Mouse (Mus musculus) forebrain, embryonic 13.5 days (tissue): ENCODE measurements around the gene Apobec2. TPM values are rescaled to one million over a fixed set of nuclear protein-coding genes. Genes with fewer than 3 reads are reported as not detected.

Experiments
- ATAC-seq: fragments of 200-750 bp; cut with Nextera tagmentation; 2 replicates; pipeline ENCODE4 v1.8.0; 2017
- H3K27ac ChIP-seq: fragments of 300-500 bp; sonication (generic); 2 replicates; pipeline ENCODE4 v1.5.1; 2015; ENCODE audit warnings: inconsistent platforms, mild to moderate bottlenecking, moderate library complexity
- H3K27me3 ChIP-seq: fragments of 300-500 bp; sonication (generic); 2 replicates; pipeline ENCODE4 v1.6.1; 2015; ENCODE audit warnings: mild to moderate bottlenecking, inconsistent platforms
- H3K36me3 ChIP-seq: fragments of 300-500 bp; sonication (generic); 2 replicates; pipeline ENCODE4 v1.6.1; 2015; ENCODE audit warnings: mild to moderate bottlenecking, inconsistent platforms; ENCODE audit not compliant: poor library complexity, severe bottlenecking
- H3K4me1 ChIP-seq: fragments of 300-500 bp; sonication (generic); 2 replicates; pipeline ENCODE4 v1.6.1; 2015; ENCODE audit warnings: inconsistent platforms
- H3K4me2 ChIP-seq: fragments of 300-500 bp; sonication (generic); 2 replicates; pipeline ENCODE4 v1.6.1; 2015; ENCODE audit warnings: inconsistent platforms, mild to moderate bottlenecking, moderate library complexity
- H3K4me3 ChIP-seq: fragments of 300-500 bp; sonication (generic); 2 replicates; pipeline ENCODE4 v1.5.1; 2015; ENCODE audit warnings: mild to moderate bottlenecking, inconsistent platforms
- H3K9ac ChIP-seq: fragments of 300-500 bp; sonication (generic); 2 replicates; pipeline ENCODE4 v1.6.1; 2015; ENCODE audit warnings: mild to moderate bottlenecking, inconsistent platforms
- H3K9me3 ChIP-seq: fragments of 300-500 bp; sonication (generic); replicated peaks from 2 replicates; pipeline ENCODE4 v1.6.1; 2016; ENCODE audit warnings: inconsistent platforms
- WGBS: fragments of 180-500 bp; shearing (Covaris S2); methylation state at CpG from one replicate; pipeline ENCODE4 v1.1.7; 2015; 5-methylcytosine and 5-hydroxymethylcytosine counted together
- polyA plus RNA-seq: library from polyadenylated mRNA; unstranded; fragments of >200 nt; fragmentation: Nextera tagmentation; extraction: Ambion mirVana; gene quantifications from 2 replicates; pipeline ENCODE4 v1.2.1, GENCODE M21; 2015

The Apobec2 gene
- polyA plus RNA-seq, 1 experiment from 2014 or later = 0.72 TPM

DNA sequence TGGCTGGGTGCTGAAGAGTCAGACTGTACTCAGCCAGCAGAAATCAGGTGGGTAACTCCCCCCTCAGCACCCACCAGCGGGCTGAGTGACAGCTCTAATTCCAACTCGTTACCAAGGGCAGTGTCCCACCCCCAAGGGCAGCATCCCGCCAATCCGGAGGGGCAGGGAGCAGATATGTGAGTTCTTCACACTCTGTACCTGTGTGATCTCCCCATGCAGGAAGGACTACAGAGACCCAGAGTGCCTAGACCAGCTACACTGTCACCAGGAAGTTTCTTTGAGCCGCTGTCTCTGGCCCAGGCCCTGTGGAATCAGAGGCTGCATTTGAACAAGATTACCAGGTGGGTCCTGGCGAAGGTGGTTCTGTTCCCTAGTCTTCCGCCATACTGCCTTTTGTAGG is 21.5 kb upstream of the Apobec2 start:
- Histone ChIP-seq H3K27ac (no peak overlapping the region), H3K36me3 (no peaks in the 10 kb centered on the region), H3K9me3 (no peaks in the 10 kb centered on the region), H3K27me3 (no peaks in the 10 kb centered on the region), H3K4me2 (no peak overlapping the region), H3K4me3 (no peak overlapping the region), H3K4me1 (peaks cover 10% of the 10 kb centered on the region), H3K9ac (no peak overlapping the region)
- ATAC-seq = no peak
- 49% methylated on average over 7 of the region's 7 CpGs for WGBS

- H3K4me3 ChIP-seq = no peak overlapping the region
- H3K9me3 ChIP-seq = no peaks in the 10 kb centered on the region
- ATAC-seq = no peak
- H3K27ac ChIP-seq = no peak overlapping the region
- 78% methylated on average over 7 of the region's 7 CpGs for WGBS
- no peak overlapping the region for H3K4me2 ChIP-seq
- H3K36me3 ChIP-seq = no peaks in the 10 kb centered on the region
- peaks cover 10% of the 10 kb centered on the region for H3K4me1 ChIP-seq
- H3K9ac ChIP-seq = no peak overlapping the region
- H3K27me3 ChIP-seq = no peaks in the 10 kb centered on the region
Measured at GRCm38 (mm10) chr17:48453489-48453888, 20.8 kb upstream of the Apobec2 start.

- no peaks in the 10 kb centered on the region for H3K27me3 ChIP-seq
- H3K4me2 ChIP-seq = no peak overlapping the region
- H3K4me3 ChIP-seq = no peak overlapping the region
- ATAC-seq = 0 out of 2 replicates have a peak, but pooled peaks have one; percentile 21
- no peaks in the 10 kb centered on the region for H3K36me3 ChIP-seq
- H3K9ac ChIP-seq = no peak overlapping the region
- H3K9me3 ChIP-seq = no peaks in the 10 kb centered on the region
- 65% methylated on average over 9 of the region's 9 CpGs for WGBS
- H3K4me1 ChIP-seq = peaks cover 10% of the 10 kb centered on the region
- no peak overlapping the region for H3K27ac ChIP-seq
Measured at GRCm38 (mm10) chr17:48451753-48452444, 19.2 kb upstream of the Apobec2 start.

DNA sequence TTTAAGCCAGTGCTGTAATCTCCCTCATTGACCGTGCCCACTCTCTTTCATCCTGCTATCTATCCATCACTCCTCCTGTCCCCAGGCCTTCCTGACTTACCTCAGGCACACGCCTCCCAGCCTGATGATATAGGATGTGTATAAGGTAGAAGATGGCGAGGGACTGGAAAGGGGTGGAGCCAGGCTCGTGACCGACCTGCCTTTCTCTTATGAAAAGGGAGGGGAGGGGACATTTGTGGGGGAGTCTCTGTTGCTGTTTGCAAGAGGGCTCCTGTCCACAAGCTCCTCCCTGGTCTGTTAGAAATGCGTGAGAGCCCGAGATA is 18.6 kb upstream of the Apobec2 start, which contains the start of gene Tspo2:
Gene Tspo2 (minus strand): TSS at position 170 of the 323 bp plus-strand sequence.
- no peak within 1 kb of the TSS for H3K27ac ChIP-seq

GRCm38 (mm10) chr17:48450666-48451352 is 18.1 kb upstream of the Apobec2 start:
- H3K27me3 ChIP-seq = no peaks in the 10 kb centered on the region
- ATAC-seq = no peak
- H3K9me3 ChIP-seq = no peaks in the 10 kb centered on the region
- no peak overlapping the region for H3K4me2 ChIP-seq
- no peak overlapping the region for H3K9ac ChIP-seq
- 77% methylated on average over 13 of the region's 13 CpGs for WGBS
- peaks cover 10% of the 10 kb centered on the region for H3K4me1 ChIP-seq
- no peak overlapping the region for H3K27ac ChIP-seq
- no peak overlapping the region for H3K4me3 ChIP-seq
- no peaks in the 10 kb centered on the region for H3K36me3 ChIP-seq

More for the DNA sequence above, 18.6 kb upstream of the Apobec2 start, which contains the start of gene Tspo2:
- Histone ChIP-seq H3K9ac (no peak within 1 kb of the TSS), H3K9me3 (no peaks in the 10 kb centered on the region), H3K4me3 (no peak within 1 kb of the TSS), H3K27me3 (no peaks in the 10 kb centered on the region), H3K4me1 (peaks cover 10% of the 10 kb centered on the region), H3K4me2 (no peak within 1 kb of the TSS), H3K36me3 (no peaks in the 10 kb centered on the region)
- 77% methylated on average over 7 of the region's 7 CpGs for WGBS
- ATAC-seq = 0 out of 2 replicates have a peak, but pooled peaks have one; percentile 38

GRCm38 (mm10) chr17:48447675-48448074 is 14.9 kb upstream of the Apobec2 start:
- H3K27ac ChIP-seq = no peak overlapping the region
- peaks cover 10% of the 10 kb centered on the region for H3K4me1 ChIP-seq
- H3K4me3 ChIP-seq = no peak overlapping the region
- ATAC-seq = no peak
- WGBS = 78% methylated on average over 8 of the region's 8 CpGs
- H3K36me3 ChIP-seq = no peaks in the 10 kb centered on the region
- H3K4me2 ChIP-seq = no peak overlapping the region
- H3K27me3 ChIP-seq = no peaks in the 10 kb centered on the region
- no peaks in the 10 kb centered on the region for H3K9me3 ChIP-seq
- no peak overlapping the region for H3K9ac ChIP-seq

- no peaks in the 10 kb centered on the region for H3K9me3 ChIP-seq
- no peak overlapping the region for H3K27ac ChIP-seq
- no peak overlapping the region for H3K4me3 ChIP-seq
- H3K9ac ChIP-seq = no peak overlapping the region
- 48% methylated on average over 16 of the region's 16 CpGs for WGBS
- no peaks in the 10 kb centered on the region for H3K27me3 ChIP-seq
- H3K4me2 ChIP-seq = no peak overlapping the region
- no peaks in the 10 kb centered on the region for H3K36me3 ChIP-seq
- ATAC-seq = no peak
- no peaks in the 10 kb centered on the region for H3K4me1 ChIP-seq
Measured at GRCm38 (mm10) chr17:48443542-48444145, 10.9 kb upstream of the Apobec2 start.

DNA sequence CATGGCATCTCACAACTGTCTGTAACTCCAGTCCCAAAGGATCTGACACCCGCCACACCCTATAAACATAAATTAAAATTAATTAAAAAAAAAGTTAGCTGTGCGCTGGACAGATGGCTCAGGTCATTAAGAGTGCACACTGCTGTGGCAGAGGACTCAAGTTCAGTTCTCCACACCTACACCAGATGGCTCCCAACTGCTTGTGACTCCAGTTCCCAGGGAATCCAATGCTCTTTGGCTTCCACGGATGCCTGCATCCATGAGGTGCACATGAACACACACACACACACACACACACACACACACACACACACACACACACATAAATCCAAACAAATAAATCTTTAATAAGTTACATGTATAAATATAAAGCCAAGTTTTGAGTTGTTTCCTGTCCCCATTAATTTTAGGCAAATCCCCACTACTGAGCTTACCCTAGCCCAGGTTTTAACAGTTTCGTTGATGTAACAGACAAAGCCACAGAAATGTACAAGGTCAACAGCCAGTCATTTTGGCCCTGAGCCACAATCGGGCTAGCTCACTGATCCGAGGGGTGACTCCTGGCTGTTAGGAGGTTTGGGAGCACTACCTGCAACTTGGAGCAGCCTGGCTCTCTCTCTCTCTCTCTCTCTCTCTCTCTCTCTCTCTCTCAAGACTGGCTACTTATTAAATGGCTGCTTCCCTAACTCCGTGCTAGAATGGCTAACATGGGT is 10.2 kb upstream of the Apobec2 start:
- 76% methylated on average over 7 of the region's 7 CpGs for WGBS
- Histone ChIP-seq H3K27ac (no peak overlapping the region), H3K4me3 (no peak overlapping the region), H3K36me3 (no peaks in the 10 kb centered on the region), H3K27me3 (no peaks in the 10 kb centered on the region), H3K9me3 (no peaks in the 10 kb centered on the region), H3K4me2 (no peak overlapping the region), H3K9ac (no peak overlapping the region), H3K4me1 (no peaks in the 10 kb centered on the region)
- no peak for ATAC-seq

DNA sequence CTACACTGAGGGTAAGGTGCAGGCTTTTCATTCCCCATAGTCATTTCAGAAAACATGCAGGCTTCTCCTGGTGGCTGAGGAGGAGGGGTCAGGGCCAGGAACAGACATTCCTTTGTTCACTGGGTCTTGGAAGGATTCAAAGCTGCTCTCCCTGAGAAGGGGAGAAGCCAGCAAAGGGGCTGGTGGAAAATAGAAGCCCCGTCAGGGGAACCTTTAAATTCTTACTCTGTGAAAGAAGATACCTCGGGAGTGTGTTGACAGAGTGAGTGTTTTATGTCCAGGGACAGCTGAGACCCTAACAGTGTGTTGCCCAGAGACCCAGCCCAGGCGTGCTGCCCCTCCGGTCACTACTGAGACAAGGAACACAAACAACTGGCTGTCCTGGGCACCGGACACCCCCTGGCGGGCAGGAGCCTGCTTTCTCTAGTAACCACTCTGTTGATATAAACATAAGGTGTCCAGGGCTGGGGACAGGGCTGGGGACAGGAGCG is 4.7 kb upstream of the Apobec2 start:
- Histone ChIP-seq H3K36me3 (no peaks in the 10 kb centered on the region), H3K9me3 (no peaks in the 10 kb centered on the region), H3K27ac (peak overlapping the region; percentile 2; the same call in 1 of the 2 replicates), H3K4me2 (no peak overlapping the region), H3K4me1 (peaks cover 16% of the 10 kb centered on the region), H3K9ac (no peak overlapping the region), H3K27me3 (no peaks in the 10 kb centered on the region), H3K4me3 (no peak overlapping the region)
- no peak for ATAC-seq
- whole genome bisulfite sequencing = 27% methylated on average over 7 of the region's 7 CpGs

- ATAC-seq = no peak
- no peak overlapping the region for H3K4me3 ChIP-seq
- no peak overlapping the region for H3K4me2 ChIP-seq
- H3K27ac ChIP-seq = no peak overlapping the region
- no peak overlapping the region for H3K9ac ChIP-seq
- H3K27me3 ChIP-seq = no peaks in the 10 kb centered on the region
- WGBS = 75% methylated on average over 1 of the region's 1 CpGs
- H3K4me1 ChIP-seq = peaks cover 20% of the 10 kb centered on the region
- H3K9me3 ChIP-seq = no peaks in the 10 kb centered on the region
- H3K36me3 ChIP-seq = no peaks in the 10 kb centered on the region
Measured at GRCm38 (mm10) chr17:48436487-48436886, 3.8 kb upstream of the Apobec2 start.

- no peak overlapping the region for H3K27ac ChIP-seq
- no peaks in the 10 kb centered on the region for H3K9me3 ChIP-seq
- H3K27me3 ChIP-seq = no peaks in the 10 kb centered on the region
- no peak overlapping the region for H3K4me2 ChIP-seq
- no peaks in the 10 kb centered on the region for H3K36me3 ChIP-seq
- peaks cover 20% of the 10 kb centered on the region for H3K4me1 ChIP-seq
- WGBS = 77% methylated on average over 5 of the region's 5 CpGs
- H3K4me3 ChIP-seq = no peak overlapping the region
- H3K9ac ChIP-seq = no peak overlapping the region
- no peak for ATAC-seq
Measured at GRCm38 (mm10) chr17:48434479-48434878, 1.7 kb upstream of the Apobec2 start.
